Mouse (Mus musculus): ENCODE data around the gene Doc2b. TPM values are rescaled to one million over a fixed set of nuclear protein-coding genes. Genes with fewer than 3 reads are reported as not detected.
A peak's percentile ranks its signal among the peaks of the same experiment; 100 is the strongest.
"Not testable (repeated sequence)": the region's sequence is repeated elsewhere in the genome, so short reads cannot be mapped to it uniquely, and the experiment has no call there.

Gene Doc2b
- polyA plus RNA-seq, 1 experiment from 2014 or later: 1.4 TPM

GRCm38 (mm10) chr11:75750537-75750936, 45.3 kb downstream of the Doc2b start:
- H3K4me2 ChIP-seq: no peak overlapping the region
- H3K27ac ChIP-seq: no peak overlapping the region
- no peak for ATAC-seq (ENCODE audit: low FRiP score)
- H3K36me3 ChIP-seq: peaks cover 7% of the 10 kb centered on the region; the same call in 1 of the 2 replicates
- H3K9ac ChIP-seq: no peak overlapping the region
- H3K4me1 ChIP-seq (replicated peaks): peaks cover 44% of the 10 kb centered on the region
- no peaks in the 10 kb centered on the region for H3K9me3 ChIP-seq
- WGBS: 76% methylated on average over 1 of the region's 1 CpGs
- no peak overlapping the region for H3K4me3 ChIP-seq
- H3K27me3 ChIP-seq: no peaks in the 10 kb centered on the region

GRCm38 (mm10) chr11:75744761-75745160, 51.1 kb downstream of the Doc2b start:
- WGBS: 89% methylated on average over 3 of the region's 3 CpGs

GRCm38 (mm10) chr11:75741615-75742014, 54.2 kb downstream of the Doc2b start:
- Histone ChIP-seq H3K4me2 (no peak overlapping the region), H3K27me3 (no peaks in the 10 kb centered on the region), H3K9me3 (no peaks in the 10 kb centered on the region), H3K36me3 (peaks cover 10% of the 10 kb centered on the region; the same call in 1 of the 2 replicates), H3K4me1 (replicated peaks) (peaks cover 40% of the 10 kb centered on the region), H3K9ac (no peak overlapping the region), H3K27ac (0 out of 2 replicates have a peak overlapping the region, but pooled peaks have one; percentile 14), H3K4me3 (no peak overlapping the region)
- WGBS: 85% methylated on average over 3 of the region's 3 CpGs
- ATAC-seq (ENCODE audit: low FRiP score): no peak

More at GRCm38 (mm10) chr11:75744761-75745160, 51.1 kb downstream of the Doc2b start:
- no peak overlapping the region for H3K9ac ChIP-seq
- no peak overlapping the region for H3K4me3 ChIP-seq
- no peaks in the 10 kb centered on the region for H3K27me3 ChIP-seq
- H3K36me3 ChIP-seq: no peaks in the 10 kb centered on the region
- H3K27ac ChIP-seq: no peak overlapping the region
- no peaks in the 10 kb centered on the region for H3K9me3 ChIP-seq
- H3K4me2 ChIP-seq: no peak overlapping the region
- no peak for ATAC-seq (ENCODE audit: low FRiP score)
- H3K4me1 ChIP-seq (replicated peaks): peaks cover 51% of the 10 kb centered on the region

- no peak overlapping the region for H3K9ac ChIP-seq
- ATAC-seq (ENCODE audit: low FRiP score): no peak
- WGBS: 81% methylated on average over 3 of the region's 3 CpGs
Observed at GRCm38 (mm10) chr11:75740204-75740603, 55.6 kb downstream of the Doc2b start.

GRCm38 (mm10) chr11:75738477-75738821, 57.4 kb downstream of the Doc2b start:
- 93% methylated on average over 7 of the region's 7 CpGs for WGBS
- Histone ChIP-seq H3K27ac (no peak overlapping the region), H3K4me1 (replicated peaks) (peaks cover 56% of the 10 kb centered on the region), H3K27me3 (no peaks in the 10 kb centered on the region), H3K9me3 (no peaks in the 10 kb centered on the region), H3K4me2 (no peak overlapping the region), H3K4me3 (no peak overlapping the region), H3K36me3 (peaks cover 10% of the 10 kb centered on the region; the same call in 1 of the 2 replicates), H3K9ac (no peak overlapping the region)
- no peak for ATAC-seq (ENCODE audit: low FRiP score)

More at GRCm38 (mm10) chr11:75740204-75740603, 55.6 kb downstream of the Doc2b start:
- Histone ChIP-seq H3K27ac (no peak overlapping the region), H3K4me2 (no peak overlapping the region), H3K9me3 (no peaks in the 10 kb centered on the region), H3K4me3 (no peak overlapping the region), H3K36me3 (peaks cover 10% of the 10 kb centered on the region; the same call in 1 of the 2 replicates), H3K4me1 (replicated peaks) (peaks cover 49% of the 10 kb centered on the region), H3K27me3 (no peaks in the 10 kb centered on the region)

- no peak overlapping the region for H3K9ac ChIP-seq
- no peak overlapping the region for H3K27ac ChIP-seq
- no peak overlapping the region for H3K4me2 ChIP-seq
- no peak for ATAC-seq (ENCODE audit: low FRiP score)
- H3K4me1 ChIP-seq (replicated peaks): peaks cover 56% of the 10 kb centered on the region
- no peaks in the 10 kb centered on the region for H3K27me3 ChIP-seq
- H3K4me3 ChIP-seq: no peak overlapping the region
- WGBS: 83% methylated on average over 2 of the region's 2 CpGs
- H3K9me3 ChIP-seq: no peaks in the 10 kb centered on the region
- peaks cover 10% of the 10 kb centered on the region; the same call in 1 of the 2 replicates for H3K36me3 ChIP-seq
Observed at GRCm38 (mm10) chr11:75737806-75738476, 57.9 kb downstream of the Doc2b start.

- H3K9me3 ChIP-seq: no peaks in the 10 kb centered on the region
- no peaks in the 10 kb centered on the region for H3K27me3 ChIP-seq
- peaks cover 10% of the 10 kb centered on the region; the same call in 1 of the 2 replicates for H3K36me3 ChIP-seq
- no peak for ATAC-seq (ENCODE audit: low FRiP score)
- H3K4me3 ChIP-seq: peak overlapping the region; percentile 5; the same call in 1 of the 2 replicates
- 76% methylated on average over 3 of the region's 3 CpGs for WGBS
- H3K4me1 ChIP-seq (replicated peaks): peaks cover 59% of the 10 kb centered on the region
- peak overlapping the region; percentile 56 for H3K9ac ChIP-seq
- H3K4me2 ChIP-seq: peak overlapping the region; percentile 42
- no peak overlapping the region for H3K27ac ChIP-seq
Observed at GRCm38 (mm10) chr11:75736978-75737377, 58.9 kb downstream of the Doc2b start.

- Histone ChIP-seq H3K4me2 (peak overlapping the region; percentile 88), H3K9me3 (no peaks in the 10 kb centered on the region), H3K36me3 (peaks cover 10% of the 10 kb centered on the region; the same call in 1 of the 2 replicates), H3K4me3 (peak overlapping the region; percentile 83), H3K9ac (no peak overlapping the region), H3K27me3 (no peaks in the 10 kb centered on the region), H3K27ac (no peak overlapping the region), H3K4me1 (replicated peaks) (peaks cover 56% of the 10 kb centered on the region)
- ATAC-seq (ENCODE audit: low FRiP score): no peak
- 75% methylated on average over 5 of the region's 5 CpGs for WGBS
Observed at GRCm38 (mm10) chr11:75735462-75736252, 60.2 kb downstream of the Doc2b start.

- Histone ChIP-seq H3K4me3 (peak overlapping the region; percentile 83), H3K4me1 (replicated peaks) (peaks cover 49% of the 10 kb centered on the region), H3K27me3 (no peaks in the 10 kb centered on the region), H3K36me3 (peaks cover 6% of the 10 kb centered on the region; the same call in 1 of the 2 replicates), H3K9ac (peak overlapping the region; percentile 99), H3K9me3 (no peaks in the 10 kb centered on the region), H3K4me2 (peak overlapping the region; percentile 88), H3K27ac (peak overlapping the region; percentile 100)
- peak; percentile 79 for ATAC-seq (ENCODE audit: low FRiP score)
- under 1% methylated on average over 49 of the region's 52 CpGs for WGBS
Observed at GRCm38 (mm10) chr11:75733227-75733940, 62.5 kb downstream of the Doc2b start.

GRCm38 (mm10) chr11:75732434-75733226, 63.2 kb downstream of the Doc2b start, which contains the start of gene Ywhae:
Gene Ywhae (plus strand): TSS chr11:75732869.
- ATAC-seq (ENCODE audit: low FRiP score): peak; percentile 92
- WGBS: 1% methylated on average over 71 of the region's 76 CpGs

GRCm38 (mm10) chr11:75727659-75728058, 68.2 kb downstream of the Doc2b start:
- WGBS: 96% methylated on average over 6 of the region's 6 CpGs
- H3K4me3 ChIP-seq; ATAC-seq (ENCODE audit: low FRiP score): not testable (repeated sequence)

More at GRCm38 (mm10) chr11:75732434-75733226, 63.2 kb downstream of the Doc2b start, which contains the start of gene Ywhae:
- Histone ChIP-seq H3K27me3 (no peaks in the 10 kb centered on the region), H3K27ac (peak within 1 kb of the TSS; percentile 100), H3K4me2 (peak within 1 kb of the TSS; percentile 88), H3K9ac (peak within 1 kb of the TSS; percentile 99), H3K36me3 (no peaks in the 10 kb centered on the region), H3K4me1 (replicated peaks) (peaks cover 42% of the 10 kb centered on the region), H3K9me3 (no peaks in the 10 kb centered on the region), H3K4me3 (peak within 1 kb of the TSS; percentile 83)

More at GRCm38 (mm10) chr11:75727659-75728058, 68.2 kb downstream of the Doc2b start:
- H3K4me2 ChIP-seq, H3K9ac ChIP-seq, H3K27ac ChIP-seq, H3K36me3 ChIP-seq, H3K9me3 ChIP-seq, H3K27me3 ChIP-seq: not testable (repeated sequence)
- peaks cover 14% of the 10 kb centered on the region for H3K4me1 ChIP-seq (replicated peaks)
